Mouse (Mus musculus) limb, embryonic 13.5 days (tissue): ENCODE measurements around the gene Panx3. TPM values are rescaled to one million over a fixed set of nuclear protein-coding genes. Genes with fewer than 3 reads are reported as not detected.

Experiments
- ATAC-seq: fragments of 200-750 bp; cut with Nextera tagmentation; 2 replicates; pipeline ENCODE4 v1.8.0; 2017; ENCODE audit warnings: low read depth, moderate number of reproducible peaks, moderate TSS enrichment; ENCODE audit not compliant: low FRiP score
- H3K27ac ChIP-seq: fragments of 300-500 bp; sonication (generic); 2 replicates; pipeline ENCODE4 v1.5.1; 2015; ENCODE audit warnings: inconsistent platforms, mild to moderate bottlenecking, moderate library complexity
- H3K27me3 ChIP-seq: fragments of 300-500 bp; sonication (generic); 2 replicates; pipeline ENCODE4 v1.6.1; 2015; ENCODE audit warnings: mild to moderate bottlenecking, inconsistent platforms
- H3K36me3 ChIP-seq: fragments of 300-500 bp; sonication (generic); 2 replicates; pipeline ENCODE4 v1.6.1; 2015; ENCODE audit warnings: inconsistent platforms, mild to moderate bottlenecking, moderate library complexity
- H3K4me1 ChIP-seq: fragments of 300-500 bp; sonication (generic); 2 replicates; pipeline ENCODE4 v1.6.1; 2015; ENCODE audit warnings: inconsistent platforms
- H3K4me2 ChIP-seq: fragments of 300-500 bp; sonication (generic); replicated peaks from 2 replicates; pipeline ENCODE4 v1.6.1; 2015; ENCODE audit warnings: inconsistent platforms, mild to moderate bottlenecking, moderate library complexity
- H3K4me3 ChIP-seq: fragments of 300-500 bp; sonication (generic); 2 replicates; pipeline ENCODE4 v1.5.1; 2015; ENCODE audit warnings: moderate library complexity, mild to moderate bottlenecking, inconsistent platforms
- H3K9ac ChIP-seq: fragments of 300-500 bp; sonication (generic); 2 replicates; pipeline ENCODE4 v1.6.1; 2015; ENCODE audit warnings: mild to moderate bottlenecking, inconsistent platforms
- H3K9me3 ChIP-seq: fragments of 300-500 bp; sonication (generic); 2 replicates; pipeline ENCODE4 v1.6.1; 2016; ENCODE audit warnings: inconsistent platforms
- WGBS: fragments of 180-500 bp; shearing (Covaris S2); methylation state at CpG from one replicate; pipeline ENCODE4 v1.1.7; 2015; 5-methylcytosine and 5-hydroxymethylcytosine counted together
- polyA plus RNA-seq: library from polyadenylated mRNA; unstranded; fragments of >200 nt; fragmentation: Nextera tagmentation; extraction: Ambion mirVana; gene quantifications from 2 replicates; pipeline ENCODE4 v1.2.1, GENCODE M21; 2015

The Panx3 gene
- polyA plus RNA-seq, 1 experiment from 2014 or later, result 17.4 TPM

DNA sequence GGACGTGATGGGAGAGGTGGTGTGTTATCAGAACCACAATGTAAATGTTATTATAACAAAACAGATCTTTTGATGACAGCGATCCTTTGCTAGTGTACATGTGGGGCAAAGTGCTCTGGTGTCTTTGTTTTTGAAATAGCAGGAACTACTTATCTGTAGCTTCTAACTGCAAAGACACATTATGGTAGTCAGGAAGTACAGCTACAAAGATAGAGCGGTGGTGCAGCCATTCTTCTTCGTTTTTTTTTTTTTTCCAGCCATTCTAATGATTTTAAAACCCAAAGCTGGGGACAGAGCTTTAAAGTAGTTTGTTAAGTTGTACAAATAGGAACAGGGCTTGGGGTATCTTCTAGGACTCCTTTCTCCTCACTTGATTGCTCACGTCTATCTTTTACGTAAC, 9.6 kb downstream of the Panx3 start:
- no peaks in the 10 kb centered on the region for H3K27me3 ChIP-seq
- peaks cover 2% of the 10 kb centered on the region for H3K36me3 ChIP-seq
- H3K4me3 ChIP-seq, result no peak overlapping the region
- no peak overlapping the region for H3K9ac ChIP-seq
- peaks cover 10% of the 10 kb centered on the region for H3K4me1 ChIP-seq
- H3K27ac ChIP-seq, result no peak overlapping the region
- no peaks in the 10 kb centered on the region for H3K9me3 ChIP-seq
- ATAC-seq, result no peak
- 86% methylated on average over 6 of the region's 6 CpGs for WGBS
- no peak overlapping the region for H3K4me2 ChIP-seq

DNA sequence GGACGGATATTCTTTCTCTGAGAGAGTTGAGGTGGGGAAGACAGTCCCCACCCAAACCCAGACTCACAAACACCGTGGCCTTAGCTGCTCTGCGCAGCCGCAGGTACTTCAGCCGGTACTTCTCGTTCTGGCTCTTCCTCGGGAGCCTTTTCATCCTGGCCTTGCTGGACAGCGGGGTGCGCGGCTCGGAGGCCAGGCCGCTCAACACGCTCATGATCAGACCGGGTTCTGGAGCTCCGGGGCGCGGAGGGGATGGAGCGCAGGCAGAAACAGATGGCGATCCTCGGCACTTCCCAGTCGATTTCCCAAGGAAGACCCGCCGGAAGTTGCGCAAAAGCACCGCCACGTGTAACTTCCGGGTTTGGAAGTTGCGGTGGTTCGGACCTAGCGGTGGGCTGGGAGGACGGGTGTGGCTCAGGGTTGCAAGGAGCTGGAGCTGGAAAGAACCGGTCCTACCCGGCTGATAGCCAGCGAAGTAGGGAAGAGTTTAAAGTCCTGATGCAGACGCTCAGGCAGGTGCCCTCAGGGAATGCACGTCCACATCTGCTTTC, 12.0 kb downstream of the Panx3 start, which contains the start of gene Tbrg1:
Tbrg1 (minus strand) TSS at position 382 of the 551 bp plus-strand sequence.
- peaks cover 10% of the 10 kb centered on the region for H3K4me1 ChIP-seq
- no peaks in the 10 kb centered on the region for H3K9me3 ChIP-seq
- peak; percentile 92 for ATAC-seq
- H3K27me3 ChIP-seq, result no peaks in the 10 kb centered on the region
- under 1% methylated on average over 36 of the region's 36 CpGs for WGBS
- peak within 1 kb of the TSS; percentile 78 for H3K4me2 ChIP-seq
- peak within 1 kb of the TSS; percentile 77 for H3K4me3 ChIP-seq
- peaks cover 26% of the 10 kb centered on the region for H3K36me3 ChIP-seq
- H3K27ac ChIP-seq, result peak within 1 kb of the TSS; percentile 92
- peak within 1 kb of the TSS; percentile 86 for H3K9ac ChIP-seq

DNA sequence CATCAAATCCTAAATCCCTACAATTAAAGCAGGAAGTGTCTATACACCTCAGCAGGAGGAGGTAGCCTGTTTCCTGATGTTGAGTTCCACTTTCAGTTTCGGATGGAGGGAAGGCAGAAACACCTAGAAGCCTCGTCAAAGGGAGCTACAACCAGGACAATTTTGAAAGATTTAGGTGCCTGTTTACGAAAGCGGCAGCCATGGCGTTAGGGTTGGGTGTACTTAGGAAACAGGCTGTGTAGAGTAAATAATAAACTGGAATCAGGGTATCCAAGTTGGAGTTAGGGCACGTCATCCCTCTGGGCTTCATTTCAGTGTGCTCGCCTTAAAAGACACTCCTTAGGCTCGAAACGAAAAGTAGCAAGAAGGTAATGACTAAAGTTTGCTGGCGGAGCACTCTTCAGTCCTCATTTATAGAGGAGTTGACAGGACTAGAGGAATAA, 12.6 kb downstream of the Panx3 start:
- Histone ChIP-seq H3K9ac (peak overlapping the region; percentile 86), H3K4me2 (peak overlapping the region; percentile 78), H3K27me3 (no peaks in the 10 kb centered on the region), H3K36me3 (peaks cover 29% of the 10 kb centered on the region), H3K27ac (peak overlapping the region; percentile 92), H3K4me3 (peak overlapping the region; percentile 77), H3K9me3 (no peaks in the 10 kb centered on the region), H3K4me1 (peaks cover 10% of the 10 kb centered on the region)
- 0 out of 2 replicates have a peak, but pooled peaks have one; percentile 42 for ATAC-seq
- WGBS, result under 1% methylated on average over 10 of the region's 10 CpGs

DNA sequence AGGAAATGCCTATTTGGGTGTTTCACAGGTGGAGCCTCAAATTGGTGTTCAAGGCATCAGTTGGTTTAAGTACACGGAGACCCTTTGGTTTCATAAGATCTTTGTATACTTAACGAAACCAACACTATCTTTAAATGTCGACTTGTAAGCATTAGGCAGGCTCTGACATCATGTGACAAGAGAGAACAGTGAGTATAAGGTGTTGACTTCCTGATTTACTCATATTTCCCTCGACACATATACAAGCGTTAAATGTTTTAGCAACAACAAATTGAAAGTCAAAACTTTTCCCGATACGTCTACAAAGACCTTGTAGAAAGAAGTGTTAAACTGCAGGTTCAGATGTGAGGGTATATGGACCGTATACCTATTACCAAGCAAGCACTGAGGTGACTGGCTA, 13.1 kb downstream of the Panx3 start:
- Histone ChIP-seq H3K9ac (peak overlapping the region; percentile 86), H3K4me2 (peak overlapping the region; percentile 78), H3K4me3 (peak overlapping the region; percentile 77), H3K27me3 (no peaks in the 10 kb centered on the region), H3K36me3 (peaks cover 34% of the 10 kb centered on the region), H3K4me1 (peaks cover 10% of the 10 kb centered on the region), H3K9me3 (no peaks in the 10 kb centered on the region), H3K27ac (no peak overlapping the region)
- WGBS, result 61% methylated on average over 8 of the region's 8 CpGs
- no peak for ATAC-seq

DNA sequence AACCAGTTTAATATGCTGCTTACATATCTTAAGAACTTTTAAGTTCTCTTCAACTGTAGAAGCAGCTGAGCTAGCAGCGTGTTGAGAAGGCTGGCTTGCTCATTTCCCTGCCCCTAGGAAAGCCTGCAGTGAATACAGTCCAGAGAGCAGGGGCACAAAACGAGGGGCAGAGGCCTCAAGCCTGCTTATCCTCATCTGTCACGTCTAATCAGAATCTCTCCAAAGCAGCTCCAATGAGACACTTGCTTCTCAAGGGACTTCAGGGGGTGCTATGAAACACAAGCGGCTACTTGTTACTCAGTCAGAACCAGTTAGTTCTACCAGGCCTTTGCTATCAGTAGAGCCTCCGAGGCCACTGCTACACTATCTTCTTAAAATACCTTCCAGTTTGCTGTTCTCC, 15.2 kb downstream of the Panx3 start:
- H3K4me3 ChIP-seq, result no peak overlapping the region
- H3K9ac ChIP-seq, result no peak overlapping the region
- no peak overlapping the region for H3K4me2 ChIP-seq
- H3K4me1 ChIP-seq, result peaks cover 10% of the 10 kb centered on the region
- H3K27me3 ChIP-seq, result no peaks in the 10 kb centered on the region
- 78% methylated on average over 5 of the region's 5 CpGs for WGBS
- H3K9me3 ChIP-seq, result no peaks in the 10 kb centered on the region
- H3K36me3 ChIP-seq, result peaks cover 55% of the 10 kb centered on the region
- no peak for ATAC-seq
- H3K27ac ChIP-seq, result no peak overlapping the region

DNA sequence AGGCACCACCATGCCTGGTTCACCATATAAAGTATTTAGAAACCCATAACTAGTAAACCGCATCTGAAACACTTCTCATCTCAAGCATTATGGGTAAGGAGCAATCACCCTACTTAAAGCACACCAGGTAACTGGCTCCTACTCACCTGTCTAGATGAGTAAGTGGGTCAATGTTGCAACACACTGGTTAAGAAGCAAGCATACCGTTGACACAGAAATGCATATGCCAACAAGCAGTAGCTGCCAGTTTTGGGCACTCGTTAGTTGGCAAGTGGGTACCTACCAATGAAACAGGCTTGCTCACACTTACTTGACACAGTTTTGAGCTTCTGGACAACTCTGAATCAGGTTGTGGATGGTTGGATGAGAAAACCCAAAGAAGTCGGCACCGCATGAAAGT, 18.4 kb downstream of the Panx3 start:
- no peak overlapping the region for H3K4me3 ChIP-seq
- no peak overlapping the region for H3K9ac ChIP-seq
- H3K27ac ChIP-seq, result no peak overlapping the region
- H3K4me2 ChIP-seq, result no peak overlapping the region
- no peaks in the 10 kb centered on the region for H3K27me3 ChIP-seq
- no peak for ATAC-seq
- H3K36me3 ChIP-seq, result peaks cover 74% of the 10 kb centered on the region
- no peaks in the 10 kb centered on the region for H3K9me3 ChIP-seq
- WGBS, result 92% methylated on average over 5 of the region's 5 CpGs
- peaks cover 5% of the 10 kb centered on the region for H3K4me1 ChIP-seq

DNA sequence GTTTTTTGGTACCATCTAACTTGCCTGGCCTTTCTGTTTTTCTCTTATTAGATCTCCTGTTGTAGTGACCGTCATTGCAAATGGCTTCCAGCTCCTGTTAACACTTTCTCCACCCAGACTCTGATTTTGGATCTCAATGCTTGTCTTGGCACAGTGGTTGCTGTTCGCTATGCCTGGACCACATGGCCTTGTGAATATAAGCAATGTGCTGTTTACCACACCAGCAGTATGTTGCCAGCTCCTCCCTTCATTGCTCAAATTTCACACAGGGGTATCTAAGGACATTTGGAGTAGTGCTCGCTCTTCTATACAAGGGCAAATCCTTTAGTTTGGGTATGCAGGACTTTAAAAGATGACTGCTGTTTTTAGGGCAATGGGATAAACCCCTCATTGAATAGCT, 22.8 kb downstream of the Panx3 start:
- Histone ChIP-seq H3K36me3 (peaks cover 43% of the 10 kb centered on the region), H3K4me1 (no peaks in the 10 kb centered on the region), H3K9me3 (no peaks in the 10 kb centered on the region), H3K27ac (no peak overlapping the region), H3K27me3 (no peaks in the 10 kb centered on the region), H3K9ac (no peak overlapping the region), H3K4me2 (no peak overlapping the region), H3K4me3 (no peak overlapping the region)
- ATAC-seq, result no peak
- WGBS, result 76% methylated on average over 3 of the region's 3 CpGs

DNA sequence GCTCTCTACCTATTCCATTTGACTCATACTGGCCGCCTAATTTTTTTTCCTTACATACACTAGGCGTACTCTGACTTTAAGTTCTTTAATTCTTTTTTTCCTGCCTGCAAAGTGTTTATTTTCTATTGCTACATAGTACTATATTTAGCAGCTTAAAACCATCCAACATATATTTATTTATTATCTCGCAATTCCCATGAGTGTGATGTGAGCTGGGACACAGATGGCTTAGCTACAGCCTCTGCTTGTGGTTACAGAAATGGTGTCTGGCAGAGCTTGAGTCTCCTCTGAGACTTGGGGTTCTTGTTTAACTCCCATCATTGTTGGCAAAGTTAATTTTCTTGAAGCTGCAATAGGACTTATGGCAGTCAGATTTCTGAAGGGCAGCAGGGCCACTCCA, 30.3 kb downstream of the Panx3 start:
- Histone ChIP-seq H3K4me1 (no peaks in the 10 kb centered on the region), H3K36me3 (no peaks in the 10 kb centered on the region), H3K4me2 (no peak overlapping the region), H3K27ac (no peak overlapping the region), H3K4me3 (no peak overlapping the region), H3K9ac (no peak overlapping the region), H3K9me3 (no peaks in the 10 kb centered on the region), H3K27me3 (no peaks in the 10 kb centered on the region)
- no peak for ATAC-seq
- 88% methylated on average over 3 of the region's 3 CpGs for WGBS

DNA sequence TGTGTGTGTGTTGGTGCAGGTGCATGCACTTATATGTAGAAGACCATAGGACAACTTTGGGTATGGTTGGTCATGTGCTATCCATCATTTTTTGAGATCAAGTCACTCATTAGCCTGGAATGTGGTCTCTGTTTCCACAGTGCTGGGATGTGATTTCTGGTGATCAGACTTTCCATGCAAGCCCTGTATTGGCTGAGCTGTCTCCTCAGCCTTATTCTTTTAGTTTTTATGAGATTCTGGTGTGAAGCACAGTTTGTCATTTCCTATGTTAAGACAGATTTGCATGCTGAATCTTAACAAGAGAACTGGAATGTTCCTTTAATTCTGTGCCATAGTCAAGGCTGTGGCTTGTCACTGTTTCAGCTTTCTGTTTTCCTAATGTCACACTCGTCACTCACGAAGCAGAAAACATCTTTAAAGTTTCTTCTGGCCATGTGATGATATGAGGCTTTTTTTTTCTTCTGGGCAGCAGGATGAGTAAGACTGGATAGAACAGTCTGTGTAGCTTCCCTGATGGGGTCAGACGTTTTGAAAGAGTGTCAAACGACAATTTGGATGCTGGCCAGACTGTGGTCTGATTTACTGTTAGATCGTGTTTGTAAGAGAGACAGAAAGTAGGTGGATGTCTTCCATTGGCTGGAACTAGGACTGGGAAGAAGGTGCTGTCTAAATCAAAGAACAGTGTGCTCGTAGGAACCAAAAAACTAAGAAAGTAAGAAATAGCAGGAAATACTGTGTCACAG, 32.1 kb downstream of the Panx3 start:
- Histone ChIP-seq H3K9me3 (no peaks in the 10 kb centered on the region), H3K27ac (no peak overlapping the region), H3K4me2 (no peak overlapping the region), H3K36me3 (no peaks in the 10 kb centered on the region), H3K4me3 (no peak overlapping the region), H3K4me1 (no peaks in the 10 kb centered on the region), H3K9ac (no peak overlapping the region), H3K27me3 (no peaks in the 10 kb centered on the region)
- WGBS, result 58% methylated on average over 6 of the region's 6 CpGs
- ATAC-seq, result no peak

DNA sequence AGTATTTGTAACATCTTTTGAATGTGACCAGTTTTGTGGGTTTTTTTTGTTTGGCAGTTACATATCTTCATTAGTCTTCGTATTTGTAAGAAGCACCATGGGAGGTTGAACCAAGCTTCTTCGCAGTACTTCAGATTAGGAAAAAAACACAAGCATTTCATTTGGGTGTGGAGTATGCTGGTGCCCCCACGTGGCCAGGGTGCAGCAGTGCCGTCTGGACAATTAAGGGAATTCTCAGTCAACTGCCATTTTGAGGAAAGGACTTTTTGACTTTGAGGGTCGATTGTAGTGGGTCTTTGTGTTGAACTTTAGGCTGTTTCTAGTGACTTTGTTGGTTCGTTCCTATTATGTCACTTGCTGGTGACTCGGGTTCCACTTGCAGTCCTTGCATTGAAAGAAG, 32.7 kb downstream of the Panx3 start:
- whole genome bisulfite sequencing, result 19% methylated on average over 7 of the region's 7 CpGs
- H3K36me3 ChIP-seq, result no peaks in the 10 kb centered on the region
- H3K4me1 ChIP-seq, result no peaks in the 10 kb centered on the region
- no peak overlapping the region for H3K9ac ChIP-seq
- H3K9me3 ChIP-seq, result no peaks in the 10 kb centered on the region
- H3K4me3 ChIP-seq, result no peak overlapping the region
- H3K4me2 ChIP-seq, result no peak overlapping the region
- H3K27me3 ChIP-seq, result no peaks in the 10 kb centered on the region
- no peak overlapping the region for H3K27ac ChIP-seq
- ATAC-seq, result no peak

DNA sequence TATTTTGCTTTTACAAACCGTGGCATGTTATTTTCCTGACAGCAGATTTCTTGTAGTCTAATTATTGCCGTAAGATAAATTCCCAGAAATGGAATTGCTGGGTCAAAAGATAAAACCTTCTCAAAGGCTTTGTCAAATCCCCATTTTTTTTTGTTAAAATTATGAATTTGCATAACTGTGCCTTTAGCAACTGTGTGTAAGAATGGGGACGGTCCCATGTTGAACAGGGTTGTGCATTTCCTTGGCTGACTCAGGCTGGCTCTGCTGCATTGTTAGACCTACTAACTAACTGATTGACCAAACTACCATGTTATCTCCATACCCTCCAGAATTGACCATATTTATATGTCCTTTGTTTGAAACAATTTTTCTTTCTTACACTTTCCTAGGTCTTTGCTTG, 34.8 kb downstream of the Panx3 start:
- Histone ChIP-seq H3K9ac (no peak overlapping the region), H3K4me1 (no peaks in the 10 kb centered on the region), H3K27ac (no peak overlapping the region), H3K36me3 (no peaks in the 10 kb centered on the region), H3K4me3 (no peak overlapping the region), H3K4me2 (no peak overlapping the region), H3K9me3 (no peaks in the 10 kb centered on the region), H3K27me3 (no peaks in the 10 kb centered on the region)
- WGBS, result 84% methylated on average over 3 of the region's 3 CpGs
- no peak for ATAC-seq

DNA sequence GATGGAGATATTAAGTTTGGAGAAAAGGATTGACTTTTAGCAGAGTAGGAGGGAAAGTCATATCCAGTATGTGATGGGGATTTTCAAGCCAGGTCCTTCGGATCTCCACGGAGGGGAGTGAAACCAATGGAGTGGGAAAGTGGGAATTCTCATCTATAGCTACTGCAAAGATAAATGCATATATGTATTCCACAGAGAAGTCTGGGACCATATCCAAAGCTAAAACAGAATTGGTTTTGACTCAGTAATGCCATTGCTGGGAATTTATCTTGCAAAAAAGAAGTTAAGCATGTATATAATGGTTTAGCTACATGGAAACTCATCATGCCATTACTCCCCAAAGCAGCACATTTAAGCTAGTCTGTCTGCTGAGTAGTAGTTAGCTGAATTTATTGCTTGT, 36.7 kb downstream of the Panx3 start:
- Histone ChIP-seq H3K4me2 (no peak overlapping the region), H3K27ac (no peak overlapping the region), H3K4me1 (no peaks in the 10 kb centered on the region), H3K9me3 (no peaks in the 10 kb centered on the region), H3K4me3 (no peak overlapping the region), H3K9ac (no peak overlapping the region), H3K27me3 (0 out of 2 replicates have a peak, but pooled peaks cover 3% of the 10 kb centered on the region), H3K36me3 (no peaks in the 10 kb centered on the region)
- no peak for ATAC-seq
- WGBS, result 75% methylated on average over 2 of the region's 2 CpGs

DNA sequence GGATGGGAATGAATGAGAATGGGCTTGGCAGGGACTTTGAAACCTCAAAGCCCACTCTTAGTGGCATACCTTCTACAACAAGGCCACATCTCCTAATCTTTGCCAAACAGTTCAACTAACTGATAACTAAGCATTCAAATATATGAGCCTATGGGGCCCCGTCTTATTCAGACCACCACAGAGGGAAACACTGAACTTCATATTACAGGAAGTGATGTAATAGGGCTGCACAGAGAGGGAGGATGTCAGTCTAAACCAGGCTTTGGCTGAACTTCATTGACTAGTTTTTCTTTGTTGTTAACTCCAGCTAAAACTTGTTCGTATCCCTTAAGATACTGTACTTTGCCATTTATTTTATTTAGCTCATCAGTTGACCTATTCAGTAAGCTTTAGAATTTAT, 39.1 kb downstream of the Panx3 start:
- WGBS, result 80% methylated on average over 2 of the region's 2 CpGs
- ATAC-seq, result no peak
- no peak overlapping the region for H3K4me2 ChIP-seq

More for the DNA sequence above, 39.1 kb downstream of the Panx3 start:
- H3K9me3 ChIP-seq, result no peaks in the 10 kb centered on the region
- H3K27me3 ChIP-seq, result peaks cover 10% of the 10 kb centered on the region
- H3K9ac ChIP-seq, result no peak overlapping the region
- H3K36me3 ChIP-seq, result no peaks in the 10 kb centered on the region
- H3K27ac ChIP-seq, result no peak overlapping the region
- H3K4me1 ChIP-seq, result no peaks in the 10 kb centered on the region
- no peak overlapping the region for H3K4me3 ChIP-seq
